Mouse (Mus musculus) cerebellum, adult 11-12 months (tissue): Measurements from ENCODE around the gene AC170998.1.
A peak's percentile ranks its signal among the peaks of the same experiment; 100 is the strongest.

Experiments
- DNase-seq: peaks from one replicate; pipeline ENCODE4 v3.0.0; 2022

The AC170998.1 gene

GRCm38 (mm10) chr17:28725783-28726182 is at the start of gene AC170998.1:
TSS of gene AC170998.1 (plus strand) at chr17:28726083.
- DNase-seq = no peak

DNA sequence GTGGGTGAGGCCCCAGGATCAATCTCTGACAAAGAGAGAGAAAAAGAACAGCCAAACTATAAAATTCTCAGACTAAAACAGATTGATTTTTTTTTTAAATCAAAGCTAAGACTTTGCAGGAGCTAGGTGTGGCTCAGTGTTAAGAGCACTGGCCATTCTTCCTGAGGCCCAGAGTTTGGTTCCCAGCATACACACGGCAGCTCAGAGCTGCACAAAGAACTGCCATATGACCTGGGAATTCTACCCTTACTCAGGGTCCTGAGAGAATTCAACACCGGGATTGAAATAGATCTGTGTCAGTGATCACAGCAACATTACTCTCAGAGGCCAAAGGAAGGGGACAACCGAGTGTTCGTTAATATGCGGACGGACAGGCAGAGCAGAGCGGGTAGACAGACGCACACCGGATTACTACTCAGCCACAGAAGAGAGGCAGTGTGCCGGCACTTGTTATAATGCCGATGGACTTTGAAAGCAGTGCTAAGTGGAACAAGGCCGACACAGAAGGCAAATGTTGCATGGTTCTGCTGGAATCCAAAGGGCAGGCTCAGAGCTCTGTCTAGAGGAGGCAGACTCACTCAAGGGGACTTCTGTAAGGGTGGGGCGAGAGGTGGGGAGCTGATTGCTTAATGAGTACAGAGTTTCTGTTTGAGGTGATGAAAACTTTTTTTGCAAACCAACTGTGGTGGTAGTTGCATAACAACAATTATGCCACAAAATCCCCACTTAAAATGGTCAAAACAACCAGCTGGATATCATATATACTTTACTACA is 43.4 kb upstream of the AC170998.1 start:
- DNase-seq = no peak

DNA sequence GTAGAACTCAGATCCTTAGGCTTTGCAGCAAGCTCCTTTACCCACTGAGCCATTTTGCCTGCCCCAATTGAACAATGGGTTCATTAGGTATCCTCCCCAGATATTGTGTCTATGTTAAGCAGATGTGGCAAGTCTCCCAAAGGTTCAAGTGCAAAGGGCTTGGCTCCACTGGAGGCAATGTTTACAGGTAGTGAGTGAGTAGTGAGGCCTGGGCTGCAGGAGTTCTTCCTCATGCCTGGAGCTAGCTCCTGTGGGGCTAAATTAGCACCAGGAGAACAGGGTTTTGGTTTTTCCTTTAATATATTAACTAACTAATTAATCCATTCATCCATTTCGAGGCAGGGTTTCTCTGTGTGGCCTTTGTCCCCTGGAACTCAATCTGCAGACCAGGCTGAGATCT is 42.3 kb upstream of the AC170998.1 start:
- DNase-seq = no peak

DNA sequence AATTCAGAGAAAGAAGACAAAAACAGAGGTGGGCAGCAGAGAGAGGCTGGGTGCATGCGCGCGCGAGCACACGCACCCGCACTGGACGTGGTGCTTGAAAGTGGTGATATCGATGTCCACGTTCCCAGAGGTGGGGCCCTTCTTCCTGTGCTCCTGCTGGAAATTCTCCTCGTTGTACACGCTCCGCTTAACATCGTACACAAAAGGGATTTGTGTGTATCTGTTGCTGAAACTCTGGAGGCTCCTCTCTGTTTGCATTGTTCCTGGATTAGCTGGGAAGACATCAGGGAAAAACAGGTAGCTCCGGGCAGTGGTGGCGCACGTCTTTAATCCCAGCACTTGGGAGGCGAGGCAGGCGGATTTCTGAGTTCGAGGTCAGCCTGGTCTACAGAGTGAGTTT is 41.3 kb upstream of the AC170998.1 start:
- DNase-seq = no peak

- DNase-seq = no peak
These were observed 38.5 kb upstream of the AC170998.1 start for GRCm38 (mm10) chr17:28687354-28687753.

GRCm38 (mm10) chr17:28689586-28690283 is 36.1 kb upstream of the AC170998.1 start, which contains the start of gene Slc26a8:
TSS of gene Slc26a8 (minus strand) at chr17:28690233.
- peak; percentile 55 for DNase-seq

DNA sequence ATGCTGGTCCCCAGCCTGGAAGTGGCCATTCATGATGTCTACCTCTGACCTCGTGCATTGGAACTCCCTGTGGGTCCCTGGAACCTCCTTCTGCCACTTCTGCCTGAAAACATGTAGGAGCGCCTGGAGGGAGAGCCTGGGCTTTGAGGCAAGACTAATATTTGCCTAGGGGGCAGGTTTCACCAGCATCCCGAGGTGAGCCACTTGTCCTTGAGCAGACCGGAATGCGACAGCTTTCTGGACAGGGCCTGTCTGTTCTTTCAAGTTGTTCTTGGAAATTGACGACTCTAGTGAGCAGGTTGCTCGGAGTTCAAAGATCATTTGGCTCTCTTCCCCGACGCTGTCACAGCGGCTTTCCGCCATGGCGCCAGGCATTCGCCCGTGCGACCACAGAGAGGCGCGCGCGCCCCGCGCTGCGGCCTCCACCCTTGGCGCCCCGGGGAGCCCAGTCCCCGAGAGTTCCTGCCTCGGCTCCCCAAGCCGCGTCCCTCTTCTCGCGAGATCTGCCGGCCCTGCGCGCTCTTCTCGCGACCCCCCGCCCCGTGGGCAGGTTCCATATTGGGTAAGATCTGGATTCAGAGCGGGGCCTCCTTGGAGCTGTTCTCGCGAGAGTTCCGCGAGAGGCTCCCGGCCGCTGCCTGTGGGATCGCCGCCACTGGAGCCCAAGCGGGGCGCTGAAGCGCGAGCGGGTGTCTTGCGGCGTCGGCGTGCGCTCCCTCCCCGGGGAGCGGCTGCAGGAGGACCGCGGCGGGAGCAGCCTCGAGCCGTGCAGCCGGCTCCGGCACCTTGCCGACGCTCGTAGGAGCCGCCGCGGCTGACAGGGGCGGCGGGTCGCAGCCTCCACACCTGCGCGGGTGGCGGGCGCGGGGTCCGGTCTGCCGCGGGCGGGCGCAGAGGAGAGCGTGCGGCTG is 34.9 kb upstream of the AC170998.1 start, which contains the start of gene Mapk14:
Gene Mapk14 (plus strand): TSS at position 554 of the 911 bp plus-strand sequence.
- DNase-seq = peak; percentile 99

DNA sequence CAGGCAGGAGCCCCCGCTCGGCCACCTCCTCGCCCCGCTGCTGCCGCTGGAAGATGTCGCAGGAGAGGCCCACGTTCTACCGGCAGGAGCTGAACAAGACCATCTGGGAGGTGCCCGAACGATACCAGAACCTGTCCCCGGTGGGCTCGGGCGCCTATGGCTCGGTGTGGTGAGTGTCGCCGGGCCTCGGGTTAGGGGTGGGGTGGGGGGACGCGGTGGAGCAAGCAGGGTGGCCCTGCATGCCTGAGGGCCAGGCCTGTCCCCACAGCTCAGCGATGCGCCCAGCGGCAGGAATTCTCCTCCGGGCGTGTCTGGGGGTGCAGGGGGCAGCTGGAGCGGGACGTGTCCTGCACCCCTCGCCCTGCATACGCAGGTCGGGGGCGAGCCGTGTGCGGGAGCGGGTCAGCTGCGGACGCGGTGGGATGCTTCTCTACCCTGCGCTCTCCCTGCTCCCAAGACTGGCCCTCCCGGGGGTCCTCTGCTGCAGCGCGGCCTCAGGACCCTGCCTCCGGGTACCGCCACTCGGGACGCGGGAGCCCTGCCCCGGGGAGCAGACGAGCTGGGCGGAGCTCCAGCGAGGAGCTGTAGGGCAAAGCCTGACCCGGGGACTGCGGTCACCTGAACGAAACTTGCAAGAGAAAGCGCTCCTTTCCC is 34.1 kb upstream of the AC170998.1 start:
- DNase-seq = peak; percentile 66

GRCm38 (mm10) chr17:28692341-28692710 is 33.6 kb upstream of the AC170998.1 start:
- DNase-seq = peak; percentile 51

DNA sequence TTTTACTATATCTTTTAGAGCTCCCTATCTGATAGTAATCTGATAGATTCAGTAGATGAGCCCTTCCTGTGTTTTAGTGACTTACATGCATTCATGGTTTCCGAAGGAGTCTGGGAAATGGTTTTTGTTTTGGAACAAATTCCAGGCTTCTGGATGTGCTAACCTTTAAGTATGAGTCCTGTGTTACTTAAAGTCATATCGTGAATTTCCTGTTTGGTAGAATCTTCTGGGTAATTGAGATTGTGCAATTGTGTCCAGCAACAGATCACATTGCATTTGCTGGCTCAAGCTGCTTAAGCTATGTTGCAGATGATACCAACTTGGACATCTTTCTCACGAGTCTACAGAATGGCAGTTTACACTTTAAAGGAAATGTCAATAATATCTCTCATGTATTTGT is 32.8 kb upstream of the AC170998.1 start:
- no peak for DNase-seq

- DNase-seq = no peak
These were observed 31.8 kb upstream of the AC170998.1 start for GRCm38 (mm10) chr17:28694078-28694477.

DNA sequence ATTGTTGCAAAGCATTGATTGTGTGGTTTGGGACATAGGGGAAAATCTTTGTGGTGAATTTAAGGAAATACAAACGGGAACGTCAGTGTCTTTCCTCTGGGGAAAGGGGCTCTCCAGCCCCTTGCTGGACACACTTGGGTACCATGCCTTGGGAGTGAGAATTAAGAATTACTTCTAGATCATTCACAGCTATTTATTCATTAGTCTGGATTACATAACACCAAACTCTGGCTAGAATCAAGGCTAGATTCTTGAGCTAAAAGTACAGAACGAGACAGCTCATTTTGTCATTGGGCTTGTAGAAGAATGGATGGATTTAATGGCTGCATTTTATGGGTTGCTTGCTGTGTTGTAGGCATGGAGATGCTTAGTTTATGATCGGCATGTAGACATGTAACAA is 31.1 kb upstream of the AC170998.1 start:
- no peak for DNase-seq

DNA sequence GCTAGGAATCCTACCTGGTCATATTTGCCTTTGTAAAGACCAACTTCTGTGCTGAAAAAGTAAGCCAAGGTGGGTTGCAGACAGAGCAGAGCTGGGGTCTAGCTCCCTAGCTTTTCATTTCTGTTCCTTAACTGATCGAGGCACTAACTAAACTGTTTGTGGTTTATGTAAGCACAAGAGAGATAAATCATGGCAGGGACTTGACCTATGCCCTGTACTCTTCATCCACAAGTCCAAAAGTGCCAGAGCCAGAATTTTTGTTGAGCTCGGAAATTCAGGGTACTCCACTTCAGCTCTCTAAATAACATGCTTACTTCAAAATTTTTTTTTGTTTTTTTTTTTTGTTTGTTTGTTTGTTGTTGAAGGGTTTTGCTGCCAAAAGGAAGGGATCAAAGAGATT is 29.2 kb upstream of the AC170998.1 start:
- no peak for DNase-seq

- DNase-seq = peak; percentile 44
These were observed 28.3 kb upstream of the AC170998.1 start for GRCm38 (mm10) chr17:28697290-28698195.

- peak; percentile 41 for DNase-seq
These were observed 27.6 kb upstream of the AC170998.1 start for GRCm38 (mm10) chr17:28698245-28698644.

DNA sequence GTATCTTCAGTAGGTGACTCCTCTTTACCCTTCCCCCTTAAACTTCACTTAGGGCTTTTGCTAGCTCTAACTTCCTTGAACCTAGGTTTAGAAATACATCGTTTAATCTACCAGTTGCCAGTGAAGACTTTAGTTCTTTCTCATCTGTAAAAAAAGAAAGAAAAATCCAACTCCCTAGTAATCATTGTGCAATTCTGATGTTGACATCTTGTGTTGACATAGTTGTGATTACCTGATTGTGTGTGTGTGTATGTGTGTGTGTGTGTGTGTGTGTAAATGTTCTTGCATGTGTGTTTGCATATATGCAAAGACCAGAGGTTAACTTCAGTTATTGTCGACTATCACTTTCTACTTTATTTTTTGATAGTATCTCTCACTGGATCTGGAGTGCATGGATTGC is 27.2 kb upstream of the AC170998.1 start:
- DNase-seq = no peak

GRCm38 (mm10) chr17:28699789-28700188 is 26.1 kb upstream of the AC170998.1 start:
- no peak for DNase-seq

GRCm38 (mm10) chr17:28701171-28701570 is 24.7 kb upstream of the AC170998.1 start:
- no peak for DNase-seq

GRCm38 (mm10) chr17:28701737-28702136 is 24.1 kb upstream of the AC170998.1 start:
- no peak for DNase-seq

- no peak for DNase-seq
These were observed 23.2 kb upstream of the AC170998.1 start for GRCm38 (mm10) chr17:28702646-28703045.

- no peak for DNase-seq
These were observed 19.2 kb upstream of the AC170998.1 start for GRCm38 (mm10) chr17:28706697-28707096.
